ENCODE assay signal across 14 mouse cellular contexts in the genomic region with DNA sequence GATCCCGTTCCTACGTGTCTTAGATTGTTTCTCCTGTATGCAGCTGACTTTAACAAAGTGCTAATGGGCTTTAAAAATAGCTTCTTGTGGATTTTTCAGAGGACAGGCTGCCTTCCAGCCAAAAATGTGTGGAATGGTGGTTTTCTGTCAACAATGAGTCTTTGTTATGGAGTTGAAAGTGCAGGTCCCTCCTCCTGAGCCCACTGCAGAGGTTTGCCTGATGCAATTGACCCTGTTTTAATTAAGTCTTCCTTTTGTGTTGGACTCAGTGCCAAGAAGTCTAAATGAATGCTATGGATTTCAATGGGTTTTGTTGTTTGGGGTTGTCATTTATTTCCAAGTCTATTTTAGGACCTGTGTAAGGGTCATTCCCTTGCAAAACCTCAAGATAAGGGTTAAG.
DNase-seq lines count a peak whose midpoint lies in the region; ATAC-seq and TF ChIP-seq lines count a peak whose summit lies in the region.
"Had no signal": no experiment of that assay in that cellular context is flagged by ENCODE, and none has a peak within 500 bp of the region (broad histone marks: within the 10 kb centered on the region; RNA-seq: fewer than 3 reads in every experiment).

No protein-coding gene starts in this region.

- no peak overlapping the region for H3K27ac ChIP-seq in forebrain, embryonic 14.5 days (ENCODE audit: low read depth, low read length)
- no peak overlapping the region for H3K27ac ChIP-seq in forebrain, postnatal 0 days (ENCODE audit: low read depth, low read length)
- H3K27ac ChIP-seq in layer of hippocampus, adult 2 months = 0 out of 2 replicates have a peak overlapping the region, but pooled peaks have one; percentile 6
- peak overlapping the region; percentile 60; the same call in 1 of the 2 replicates for H3K27ac ChIP-seq in intestine, postnatal 0 days (ENCODE audit: low read depth, low read length)

- 8% methylated on average over 2 of the region's 2 CpGs for WGBS in forebrain, embryonic 14.5 days
- 3% methylated on average over 2 of the region's 2 CpGs for WGBS in forebrain, postnatal 0 days
- 22% methylated on average over 2 of the region's 2 CpGs for WGBS in intestine, postnatal 0 days

- H3K36me3 ChIP-seq in forebrain, embryonic 14.5 days (ENCODE audit: control insufficient read depth, insufficient read depth, low read length) = no peaks in the 10 kb centered on the region
- no peaks in the 10 kb centered on the region for H3K36me3 ChIP-seq in forebrain, postnatal 0 days (ENCODE audit: insufficient read depth)
- H3K36me3 ChIP-seq in intestine, postnatal 0 days (ENCODE audit: control insufficient read depth, insufficient read depth) = no peaks in the 10 kb centered on the region

- no peak overlapping the region for H3K4me3 ChIP-seq in forebrain, embryonic 14.5 days (ENCODE audit: low read depth, low read length)
- H3K4me3 ChIP-seq in forebrain, postnatal 0 days (ENCODE audit: low read depth, low read length) = no peak overlapping the region
- H3K4me3 ChIP-seq in layer of hippocampus, adult 2 months = no peak overlapping the region
- no peak overlapping the region for H3K4me3 ChIP-seq in intestine, postnatal 0 days (ENCODE audit: low read depth, low read length)

- DNase-seq in forebrain, embryonic 14.5 days (ENCODE audit: low spot score) = peak; percentile 33
- no peak for DNase-seq in forebrain, postnatal 0 days
- no peak for DNase-seq in layer of hippocampus, adult 2 months (ENCODE audit: low spot score in 2 of 2)
- no peak for DNase-seq in layer of hippocampus, adult 11-12 months (ENCODE audit: low spot score)
- peak; percentile 92 for DNase-seq in R1 (ENCODE audit: low read depth, low spot score)
- DNase-seq in frontal cortex, postnatal 36 days (ENCODE audit: low spot score in 2 of 2) = no peak
- DNase-seq in frontal cortex, postnatal 25 days (ENCODE audit: low spot score in 2 of 2) = no peak
- DNase-seq: cerebellum, postnatal 25 days; gastrocnemius, postnatal 14 days; liver, postnatal 0 days; right cerebral cortex, postnatal 14 days; thymus, postnatal 25 days had no signal

- H3K9me3 ChIP-seq in forebrain, embryonic 14.5 days (replicated peaks; ENCODE audit: control insufficient read depth, low read length) = no peaks in the 10 kb centered on the region
- H3K9me3 ChIP-seq in forebrain, postnatal 0 days (ENCODE audit: low read length) = no peaks in the 10 kb centered on the region
- H3K9me3 ChIP-seq in intestine, postnatal 0 days (ENCODE audit: control insufficient read depth) = no peaks in the 10 kb centered on the region

- no peak overlapping the region for H3K9ac ChIP-seq in forebrain, embryonic 14.5 days (ENCODE audit: low read length)
- no peak overlapping the region for H3K9ac ChIP-seq in forebrain, postnatal 0 days
- no peak overlapping the region for H3K9ac ChIP-seq in intestine, postnatal 0 days (ENCODE audit: low read depth, low read length)
- H3K9ac ChIP-seq: liver, postnatal 0 days had no signal

- H3K4me1 ChIP-seq in forebrain, embryonic 14.5 days (ENCODE audit: control insufficient read depth, insufficient read depth, low read length) = peaks cover 3% of the 10 kb centered on the region; the same call in 1 of the 2 replicates
- 0 out of 2 replicates have a peak, but pooled peaks cover 3% of the 10 kb centered on the region for H3K4me1 ChIP-seq in forebrain, postnatal 0 days (ENCODE audit: insufficient read depth)
- peaks cover 4% of the 10 kb centered on the region; the same call in 1 of the 2 replicates for H3K4me1 ChIP-seq in intestine, postnatal 0 days (replicated peaks; ENCODE audit: control insufficient read depth, insufficient read depth, low read length)

- peak; percentile 40; the same call in 1 of the 2 replicates for ATAC-seq in forebrain, embryonic 14.5 days
- no peak for ATAC-seq in forebrain, postnatal 0 days
- ATAC-seq in intestine, postnatal 0 days = no peak
- ATAC-seq: CD4-positive, CD25-positive, alpha-beta regulatory T cell, adult 4 months had no signal

- H3K27me3 ChIP-seq in forebrain, embryonic 14.5 days (replicated peaks; ENCODE audit: control insufficient read depth, insufficient read depth, low read length) = no peaks in the 10 kb centered on the region
- no peaks in the 10 kb centered on the region for H3K27me3 ChIP-seq in forebrain, postnatal 0 days (ENCODE audit: insufficient read depth, low read length)
- H3K27me3 ChIP-seq in intestine, postnatal 0 days (replicated peaks; ENCODE audit: control insufficient read depth, insufficient read depth, low read length) = no peaks in the 10 kb centered on the region

- TF ChIP-seq CTCF in forebrain, postnatal 0 days (IDR thresholded peaks at IDR 0.05; ENCODE audit: low read depth) = no peak
- TF ChIP-seq CTCF in layer of hippocampus, adult 2 months (conservative IDR thresholded peaks at IDR 0.05) = no peak
- TF ChIP-seq CTCF in intestine, postnatal 0 days (IDR thresholded peaks at IDR 0.05; ENCODE audit: low read depth) = no peak

- H3K4me2 ChIP-seq in forebrain, embryonic 14.5 days (ENCODE audit: low read length) = no peak overlapping the region
- no peak overlapping the region for H3K4me2 ChIP-seq in forebrain, postnatal 0 days (ENCODE audit: low read depth)
- peak overlapping the region; percentile 46 for H3K4me2 ChIP-seq in intestine, postnatal 0 days (replicated peaks; ENCODE audit: low read depth)

Comparison
In these comparisons a context has a peak if more than half of its experiments do, and no peak if none do; other contexts are left out.
1. DNase-seq: peak in forebrain, embryonic 14.5 days (single experiment) and R1 (single experiment); none in forebrain, postnatal 0 days (single experiment), layer of hippocampus, adult 2 months (0 of 2), layer of hippocampus, adult 11-12 months (single experiment), frontal cortex, postnatal 36 days (0 of 2) and frontal cortex, postnatal 25 days (0 of 2).
2. H3K27ac ChIP-seq: peak in layer of hippocampus, adult 2 months (single experiment) and intestine, postnatal 0 days (single experiment); none in forebrain, embryonic 14.5 days (single experiment) and forebrain, postnatal 0 days (single experiment).